Mouse (Mus musculus) ES-Bruce4 (cell line): Measurements from ENCODE around the gene Pard3.

Experiments
- CTCF ChIP-seq: IDR thresholded peaks from one replicate; pipeline ENCODE4 v1.8.1; 2011; ENCODE audit warnings: low read depth, low read length
- EP300 ChIP-seq: IDR thresholded peaks from 2 replicates; pipeline ENCODE4 v1.6.1; 2011; ENCODE audit warnings: low read depth, low read length; ENCODE audit not compliant: insufficient read depth
- POLR2A ChIP-seq: IDR thresholded peaks from one replicate; pipeline ENCODE4 v1.8.1; 2011; ENCODE audit warnings: low read length; ENCODE audit not compliant: insufficient read depth

DNA sequence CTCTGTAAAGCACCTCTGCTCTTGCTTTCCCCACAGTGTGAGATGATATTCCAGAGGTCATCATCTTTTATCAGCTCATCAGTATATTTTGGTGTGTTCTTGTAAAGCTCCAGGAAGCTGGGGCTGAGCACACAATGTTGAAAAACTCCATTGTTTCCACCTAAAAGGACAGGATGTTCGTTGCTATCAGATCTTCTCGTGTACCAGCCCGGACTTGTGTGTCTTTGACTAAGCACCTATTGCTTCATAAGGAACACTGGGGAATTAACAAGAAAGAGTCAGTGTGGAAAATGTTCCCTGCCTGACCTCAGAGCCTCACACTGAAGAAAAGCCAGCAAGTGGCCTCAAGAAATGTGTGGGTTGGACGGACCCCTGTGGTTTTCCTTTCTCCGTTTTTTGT lies 39.6 kb downstream of the Pard3 start:
- no peak for TF ChIP-seq EP300
- TF ChIP-seq POLR2A: no peak
- TF ChIP-seq CTCF: no peak
